Mouse (Mus musculus): Measurements from ENCODE around the gene Mpzl1. TPM values are rescaled to one million over a fixed set of nuclear protein-coding genes. Genes with fewer than 3 reads are reported as not detected.

Gene Mpzl1
- polyA plus RNA-seq, 1 experiment from 2014 or later = 159 TPM

DNA sequence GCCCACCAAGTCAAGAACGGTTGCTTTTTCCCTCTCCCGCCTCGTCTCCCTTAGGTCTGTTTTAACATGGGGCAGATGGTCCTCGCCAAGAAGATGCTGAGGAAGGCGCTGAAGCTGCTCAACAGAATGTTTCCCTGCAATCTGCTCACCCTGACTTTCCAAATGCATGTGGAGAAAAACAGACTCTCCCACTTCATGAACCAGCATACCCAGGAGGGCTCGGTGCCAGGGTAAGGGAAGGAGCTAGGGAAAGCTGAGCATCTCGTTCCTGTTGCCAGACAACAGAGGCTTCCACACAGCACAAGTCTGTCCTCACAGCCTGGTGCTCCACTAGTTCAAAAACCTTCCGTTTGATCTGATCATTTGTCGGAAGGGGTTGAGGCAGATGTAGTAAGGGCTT lies 75.3 kb downstream of the Mpzl1 start:
- no peak for DNase-seq
- no peak for ATAC-seq (ENCODE audit: low FRiP score, low TSS enrichment)
- Histone ChIP-seq H3K4me2 (ENCODE audit: low read length) (no peak overlapping the region), H3K4me1 (ENCODE audit: control insufficient read depth, insufficient read depth, low read length) (no peaks in the 10 kb centered on the region), H3K9ac (replicated peaks; ENCODE audit: low read length) (no peak overlapping the region), H3K4me3 (replicated peaks; ENCODE audit: low read depth, low read length) (no peak overlapping the region), H3K27ac (replicated peaks; ENCODE audit: low read depth, low read length) (no peak overlapping the region), H3K36me3 (ENCODE audit: control insufficient read depth, insufficient read depth, low read length) (no peaks in the 10 kb centered on the region), H3K27me3 (ENCODE audit: control insufficient read depth, insufficient read depth, low read length) (no peaks in the 10 kb centered on the region), H3K9me3 (ENCODE audit: control insufficient read depth, low read length) (no peaks in the 10 kb centered on the region)
- 91% methylated on average over 9 of the region's 9 CpGs for WGBS

DNA sequence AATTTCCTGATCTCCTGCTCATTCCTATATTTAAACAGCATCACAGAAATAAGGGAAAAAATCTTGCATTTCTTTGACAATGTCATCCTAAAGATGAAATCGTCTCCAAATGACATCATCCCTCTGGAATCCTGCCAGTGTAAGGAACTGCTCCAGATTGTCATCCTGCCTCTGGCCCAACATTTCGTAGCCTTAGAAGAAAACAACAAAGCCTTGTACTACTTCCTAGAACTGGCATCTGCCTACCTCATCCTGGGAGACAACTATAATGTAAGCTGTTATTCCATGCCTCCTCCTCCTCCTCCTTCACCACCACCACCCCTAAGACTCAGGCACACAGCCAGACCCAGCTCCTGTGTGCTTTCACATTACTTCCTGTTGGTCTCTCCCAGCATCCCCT lies 77.6 kb downstream of the Mpzl1 start:
- DNase-seq = no peak
- Histone ChIP-seq H3K4me2 (ENCODE audit: low read length) (no peak overlapping the region), H3K9ac (replicated peaks; ENCODE audit: low read length) (no peak overlapping the region), H3K9me3 (ENCODE audit: control insufficient read depth, low read length) (no peaks in the 10 kb centered on the region), H3K27ac (replicated peaks; ENCODE audit: low read depth, low read length) (no peak overlapping the region), H3K27me3 (ENCODE audit: control insufficient read depth, insufficient read depth, low read length) (no peaks in the 10 kb centered on the region), H3K4me3 (replicated peaks; ENCODE audit: low read depth, low read length) (no peak overlapping the region), H3K36me3 (ENCODE audit: control insufficient read depth, insufficient read depth, low read length) (no peaks in the 10 kb centered on the region), H3K4me1 (ENCODE audit: control insufficient read depth, insufficient read depth, low read length) (no peaks in the 10 kb centered on the region)
- 75% methylated on average over 2 of the region's 2 CpGs for WGBS
- no peak for ATAC-seq (ENCODE audit: low FRiP score, low TSS enrichment)

Other genes with a start within 250 kb of the Mpzl1 start
- gene Dcaf6, start 174.1 kb downstream of the Mpzl1 start, polyA plus RNA-seq (2014; fragmentation: Nextera tagmentation; extraction: Ambion mirVana) = 14.9 and 18.5 TPM in 2 replicates
- gene Mpc2, start 173.9 kb downstream of the Mpzl1 start, polyA plus RNA-seq (2014; fragmentation: Nextera tagmentation; extraction: Ambion mirVana) = 208 and 224 TPM in 2 replicates
- gene Adcy10, start 149.4 kb downstream of the Mpzl1 start, polyA plus RNA-seq (2014; fragmentation: Nextera tagmentation; extraction: Ambion mirVana) = 0.13 and 0.57 TPM in 2 replicates
- gene Rcsd1, start 75.2 kb upstream of the Mpzl1 start, polyA plus RNA-seq (2014; fragmentation: Nextera tagmentation; extraction: Ambion mirVana) = 2.5 and 4.7 TPM in 2 replicates
- gene Creg1, start 129.2 kb upstream of the Mpzl1 start, polyA plus RNA-seq (2014; fragmentation: Nextera tagmentation; extraction: Ambion mirVana) = 24.7 and 31.8 TPM in 2 replicates
- gene Cd247, start 154.1 kb upstream of the Mpzl1 start, polyA plus RNA-seq (2014; fragmentation: Nextera tagmentation; extraction: Ambion mirVana) = 1.5 and 2.1 TPM in 2 replicates